Mouse (Mus musculus): ENCODE measurements around the gene Cd34. TPM values are rescaled to one million over a fixed set of nuclear protein-coding genes. Genes with fewer than 3 reads are reported as not detected.

The Cd34 gene
- polyA plus RNA-seq, 1 experiment from 2014 or later = 124 TPM

DNA sequence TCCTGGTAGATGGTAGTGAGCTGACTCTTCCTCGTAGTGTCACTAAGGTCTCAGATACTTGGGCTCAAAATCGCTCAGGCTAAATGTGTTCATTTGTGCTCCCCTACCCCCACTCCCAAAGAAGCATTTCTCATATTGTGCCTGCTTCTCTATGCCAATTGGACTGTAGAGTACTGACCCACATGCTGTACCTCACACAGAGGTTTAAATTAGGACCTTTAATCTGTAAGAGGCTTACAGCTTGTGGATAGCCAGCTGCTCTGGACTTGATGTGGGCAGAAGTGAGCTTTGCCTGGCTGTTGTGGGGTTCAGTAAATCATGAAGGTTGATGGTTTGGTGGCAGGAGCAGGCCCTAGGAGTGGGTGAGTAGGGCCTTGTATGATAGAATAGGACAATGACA, 52.4 kb downstream of the Cd34 start:
- H3K27ac ChIP-seq (replicated peaks) = no peak overlapping the region
- no peak overlapping the region for H3K4me3 ChIP-seq (replicated peaks)
- H3K36me3 ChIP-seq = no peaks in the 10 kb centered on the region
- no peak overlapping the region for H3K4me2 ChIP-seq (replicated peaks)
- ATAC-seq (ENCODE audit: insufficient number of reproducible peaks, low FRiP score, low TSS enrichment, low read depth) = no peak
- WGBS = 79% methylated on average over 2 of the region's 2 CpGs
- no peak overlapping the region for H3K9ac ChIP-seq
- no peaks in the 10 kb centered on the region for H3K4me1 ChIP-seq
- no peaks in the 10 kb centered on the region for H3K9me3 ChIP-seq (replicated peaks)
- H3K27me3 ChIP-seq = no peaks in the 10 kb centered on the region

- Histone ChIP-seq H3K4me3 (replicated peaks) (no peak overlapping the region), H3K27ac (replicated peaks) (no peak overlapping the region), H3K27me3 (no peaks in the 10 kb centered on the region), H3K4me2 (replicated peaks) (no peak overlapping the region), H3K9ac (no peak overlapping the region), H3K36me3 (no peaks in the 10 kb centered on the region), H3K4me1 (no peaks in the 10 kb centered on the region), H3K9me3 (replicated peaks) (no peaks in the 10 kb centered on the region)
- WGBS = 83% methylated on average over 2 of the region's 2 CpGs
- no peak for ATAC-seq (ENCODE audit: insufficient number of reproducible peaks, low FRiP score, low TSS enrichment, low read depth)
Observed at GRCm38 (mm10) chr1:194991654-194992053, 53.0 kb downstream of the Cd34 start.

DNA sequence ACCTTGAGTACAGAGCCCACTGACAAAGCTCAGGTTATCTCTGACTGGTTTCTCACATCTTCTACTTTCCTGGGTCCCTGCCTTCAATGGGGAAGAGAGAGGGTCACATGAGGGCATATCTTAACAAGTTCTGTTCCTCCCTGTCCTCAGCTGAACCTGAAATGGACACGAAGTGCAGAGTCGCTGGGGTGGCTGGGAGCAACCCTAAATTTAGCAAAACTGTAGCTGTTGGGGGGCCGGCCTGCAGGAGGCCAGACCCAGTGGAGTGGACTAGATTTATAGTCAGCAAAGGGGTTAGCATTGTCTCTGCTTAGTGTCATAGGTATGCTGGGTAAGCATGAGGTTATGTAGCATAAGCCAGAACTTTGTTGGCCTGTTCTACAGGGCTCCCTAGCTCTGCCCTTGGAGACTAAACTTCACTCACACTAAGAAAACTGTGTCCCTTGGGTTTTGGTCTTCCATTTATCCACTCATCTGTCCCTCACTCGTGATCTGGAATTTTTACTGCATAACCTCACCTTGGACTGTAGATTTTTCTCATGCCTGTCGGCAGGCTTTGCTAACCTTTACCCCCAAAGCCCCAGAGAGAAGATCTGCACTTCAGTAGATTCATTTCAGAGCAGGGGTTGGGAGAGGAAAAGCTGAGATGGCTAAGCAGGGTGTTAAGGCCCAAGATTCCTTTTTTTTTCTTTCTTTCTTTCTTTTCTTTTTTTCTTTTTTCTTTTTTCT, 54.1 kb downstream of the Cd34 start:
- Histone ChIP-seq H3K27ac (replicated peaks) (no peak overlapping the region), H3K36me3 (no peaks in the 10 kb centered on the region), H3K27me3 (no peaks in the 10 kb centered on the region), H3K4me3 (replicated peaks) (no peak overlapping the region), H3K4me1 (no peaks in the 10 kb centered on the region), H3K9me3 (replicated peaks) (no peaks in the 10 kb centered on the region), H3K4me2 (replicated peaks) (no peak overlapping the region), H3K9ac (no peak overlapping the region)
- ATAC-seq (ENCODE audit: insufficient number of reproducible peaks, low FRiP score, low TSS enrichment, low read depth) = no peak
- WGBS = 80% methylated on average over 5 of the region's 5 CpGs

DNA sequence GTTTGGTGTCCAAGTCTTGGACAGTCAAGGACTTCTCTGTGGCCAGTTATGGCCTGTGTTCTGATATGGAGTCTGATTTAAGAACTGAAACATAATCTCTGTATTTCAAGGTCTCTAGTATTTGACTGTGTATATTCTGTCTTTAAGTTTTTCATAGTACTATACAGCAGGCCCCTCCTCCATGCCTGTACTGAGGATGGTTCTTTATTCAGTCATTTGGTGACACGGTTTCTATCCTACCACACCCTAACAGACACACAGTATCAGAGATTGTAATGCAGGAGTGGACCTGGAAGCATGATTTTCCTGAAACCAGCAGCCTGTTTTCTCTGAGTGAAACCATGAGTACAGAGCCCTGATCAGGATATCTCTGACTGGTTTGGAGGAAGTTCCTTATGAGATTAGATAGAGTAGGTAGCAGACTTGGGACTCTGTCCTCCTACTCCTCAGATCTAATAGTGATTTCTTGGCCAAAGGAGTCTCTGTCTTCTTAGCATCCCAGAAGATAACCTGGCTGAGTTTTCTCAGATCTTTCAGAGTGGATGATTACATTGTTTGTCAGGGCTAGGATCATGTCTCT, 54.9 kb downstream of the Cd34 start:
- no peak overlapping the region for H3K27ac ChIP-seq (replicated peaks)
- WGBS = 82% methylated on average over 1 of the region's 1 CpGs
- no peak for ATAC-seq (ENCODE audit: insufficient number of reproducible peaks, low FRiP score, low TSS enrichment, low read depth)
- H3K4me2 ChIP-seq (replicated peaks) = no peak overlapping the region
- no peak overlapping the region for H3K9ac ChIP-seq
- no peaks in the 10 kb centered on the region for H3K9me3 ChIP-seq (replicated peaks)
- no peaks in the 10 kb centered on the region for H3K36me3 ChIP-seq
- H3K4me1 ChIP-seq = no peaks in the 10 kb centered on the region
- H3K27me3 ChIP-seq = no peaks in the 10 kb centered on the region
- H3K4me3 ChIP-seq (replicated peaks) = no peak overlapping the region

DNA sequence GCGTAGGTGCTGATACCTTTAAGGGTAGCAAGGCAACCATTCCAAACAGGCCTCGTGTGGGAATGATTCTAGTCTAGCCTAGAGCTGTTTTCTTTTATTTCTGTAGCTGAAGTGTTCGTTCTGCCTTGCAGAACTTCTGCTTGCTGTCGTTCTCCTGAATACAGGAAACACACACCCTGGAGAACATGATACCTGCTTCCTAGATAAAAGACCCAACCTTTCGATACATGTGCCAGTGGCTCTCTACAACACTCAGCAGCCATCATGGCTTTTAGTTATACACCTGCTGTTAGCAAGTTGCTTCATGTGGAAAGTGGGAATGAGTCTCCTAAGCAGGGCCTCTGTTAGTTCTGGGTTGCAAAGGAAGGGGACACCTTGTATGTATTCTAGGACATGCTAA, 55.6 kb downstream of the Cd34 start:
- no peaks in the 10 kb centered on the region for H3K4me1 ChIP-seq
- H3K27ac ChIP-seq (replicated peaks) = no peak overlapping the region
- no peak for ATAC-seq (ENCODE audit: insufficient number of reproducible peaks, low FRiP score, low TSS enrichment, low read depth)
- no peak overlapping the region for H3K9ac ChIP-seq
- WGBS = 53% methylated on average over 5 of the region's 5 CpGs
- H3K4me3 ChIP-seq (replicated peaks) = no peak overlapping the region
- H3K4me2 ChIP-seq (replicated peaks) = no peak overlapping the region
- H3K27me3 ChIP-seq = no peaks in the 10 kb centered on the region
- no peaks in the 10 kb centered on the region for H3K36me3 ChIP-seq
- no peaks in the 10 kb centered on the region for H3K9me3 ChIP-seq (replicated peaks)

DNA sequence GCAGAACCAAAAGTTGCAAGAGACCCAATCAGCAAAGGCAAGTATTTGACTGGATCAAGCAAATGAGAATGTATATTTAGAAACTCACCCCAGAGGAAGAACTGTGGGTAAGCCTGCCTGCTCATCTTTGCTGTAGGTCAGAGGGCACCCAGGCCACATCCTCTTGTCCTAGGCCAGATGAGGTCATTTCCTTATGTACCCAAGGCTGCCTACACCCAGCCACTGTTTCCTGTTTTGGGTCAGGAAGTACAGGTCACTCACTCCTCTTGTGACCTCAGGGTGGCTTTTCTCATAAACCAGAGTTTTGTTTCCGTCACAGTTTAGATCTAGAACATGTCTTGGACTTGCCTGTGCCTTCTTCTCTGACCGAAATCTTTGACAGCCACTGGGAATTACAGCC, 56.6 kb downstream of the Cd34 start:
- no peaks in the 10 kb centered on the region for H3K9me3 ChIP-seq (replicated peaks)
- no peak overlapping the region for H3K4me2 ChIP-seq (replicated peaks)
- no peak for ATAC-seq (ENCODE audit: insufficient number of reproducible peaks, low FRiP score, low TSS enrichment, low read depth)
- H3K4me1 ChIP-seq = no peaks in the 10 kb centered on the region
- H3K27me3 ChIP-seq = no peaks in the 10 kb centered on the region
- H3K27ac ChIP-seq (replicated peaks) = no peak overlapping the region
- H3K36me3 ChIP-seq = no peaks in the 10 kb centered on the region
- no peak overlapping the region for H3K4me3 ChIP-seq (replicated peaks)
- H3K9ac ChIP-seq = no peak overlapping the region
- WGBS = 60% methylated on average over 2 of the region's 2 CpGs

DNA sequence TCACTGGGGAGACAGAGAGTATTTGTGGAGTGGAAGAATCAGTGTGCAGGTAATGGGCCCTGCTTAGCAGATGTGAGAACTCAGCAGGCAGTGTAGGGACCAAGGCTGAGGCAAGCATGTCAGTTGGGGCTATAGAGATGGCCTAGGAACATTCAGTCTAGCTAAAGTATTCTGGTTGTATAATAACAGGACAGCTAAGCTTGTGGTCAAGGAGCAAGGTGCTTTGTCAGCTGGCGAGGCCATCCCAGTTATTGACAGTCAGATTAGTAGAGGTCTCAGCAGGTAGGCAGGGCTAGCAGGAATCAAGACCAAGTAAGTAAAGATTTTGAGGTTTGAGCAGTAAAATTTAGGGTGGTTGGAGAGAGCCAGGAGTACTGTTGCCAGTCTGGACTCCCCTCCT, 59.8 kb downstream of the Cd34 start:
- Histone ChIP-seq H3K27ac (replicated peaks) (no peak overlapping the region), H3K9ac (no peak overlapping the region), H3K27me3 (no peaks in the 10 kb centered on the region), H3K9me3 (replicated peaks) (no peaks in the 10 kb centered on the region), H3K4me1 (no peaks in the 10 kb centered on the region), H3K4me2 (replicated peaks) (no peak overlapping the region), H3K4me3 (replicated peaks) (no peak overlapping the region), H3K36me3 (no peaks in the 10 kb centered on the region)
- ATAC-seq (ENCODE audit: insufficient number of reproducible peaks, low FRiP score, low TSS enrichment, low read depth) = no peak
- WGBS = 88% methylated on average over 1 of the region's 1 CpGs

GRCm38 (mm10) chr1:195003328-195003727, 64.7 kb downstream of the Cd34 start:
- H3K4me3 ChIP-seq (replicated peaks) = no peak overlapping the region
- H3K9ac ChIP-seq = no peak overlapping the region
- no peak overlapping the region for H3K4me2 ChIP-seq (replicated peaks)
- ATAC-seq (ENCODE audit: insufficient number of reproducible peaks, low FRiP score, low TSS enrichment, low read depth) = no peak
- no peaks in the 10 kb centered on the region for H3K9me3 ChIP-seq (replicated peaks)
- no peaks in the 10 kb centered on the region for H3K4me1 ChIP-seq
- no peaks in the 10 kb centered on the region for H3K36me3 ChIP-seq
- 83% methylated on average over 4 of the region's 4 CpGs for WGBS
- no peaks in the 10 kb centered on the region for H3K27me3 ChIP-seq
- H3K27ac ChIP-seq (replicated peaks) = no peak overlapping the region

- no peak overlapping the region for H3K27ac ChIP-seq (replicated peaks)
- no peaks in the 10 kb centered on the region for H3K9me3 ChIP-seq (replicated peaks)
- H3K36me3 ChIP-seq = no peaks in the 10 kb centered on the region
- no peak for ATAC-seq (ENCODE audit: insufficient number of reproducible peaks, low FRiP score, low TSS enrichment, low read depth)
- no peak overlapping the region for H3K4me3 ChIP-seq (replicated peaks)
- H3K4me2 ChIP-seq (replicated peaks) = no peak overlapping the region
- H3K9ac ChIP-seq = no peak overlapping the region
- 79% methylated on average over 1 of the region's 1 CpGs for WGBS
- no peaks in the 10 kb centered on the region for H3K27me3 ChIP-seq
- no peaks in the 10 kb centered on the region for H3K4me1 ChIP-seq
Observed at GRCm38 (mm10) chr1:195004194-195004593, 65.6 kb downstream of the Cd34 start.

GRCm38 (mm10) chr1:195006267-195006666, 67.6 kb downstream of the Cd34 start:
- Histone ChIP-seq H3K4me1 (no peaks in the 10 kb centered on the region), H3K9me3 (replicated peaks) (no peaks in the 10 kb centered on the region), H3K9ac (no peak overlapping the region), H3K27me3 (no peaks in the 10 kb centered on the region), H3K27ac (replicated peaks) (no peak overlapping the region), H3K36me3 (no peaks in the 10 kb centered on the region), H3K4me3 (replicated peaks) (no peak overlapping the region), H3K4me2 (replicated peaks) (no peak overlapping the region)
- no peak for ATAC-seq (ENCODE audit: insufficient number of reproducible peaks, low FRiP score, low TSS enrichment, low read depth)

Measured in embryonic facial prominence, embryonic 15.5 days (tissue).